ENCODE assay signal across 24 mouse cellular contexts in genomic region chr7:128979904-128980303, GRCm38 (mm10).
DNase-seq lines count a peak whose midpoint lies in the region; ATAC-seq and TF ChIP-seq lines count a peak whose summit lies in the region.
"Had no signal": no experiment of that assay in that cellular context is flagged by ENCODE, and none has a peak within 500 bp of the region (broad histone marks: within the 10 kb centered on the region; RNA-seq: fewer than 3 reads in every experiment).

No protein-coding gene starts in this region.

- H3K4me3 ChIP-seq in lung, postnatal 0 days (ENCODE audit: low read depth, low read length): no peak overlapping the region
- no peak overlapping the region for H3K4me3 ChIP-seq in intestine, postnatal 0 days (ENCODE audit: low read depth, low read length)
- no peak overlapping the region for H3K4me3 ChIP-seq in thymus, adult 2 months (ENCODE audit: control insufficient read depth, insufficient read depth, low read length)
- H3K4me3 ChIP-seq: embryonic facial prominence, embryonic 15.5 days; erythroblast, embryonic 14.5 days; forebrain, embryonic 10.5 days; gastrocnemius, adult 2 months; heart, embryonic 13.5 days; hindbrain, embryonic 12.5 days had no signal

- no peaks in the 10 kb centered on the region for H3K4me1 ChIP-seq in lung, postnatal 0 days (ENCODE audit: insufficient read depth, low read depth, low read length)
- no peaks in the 10 kb centered on the region for H3K4me1 ChIP-seq in intestine, postnatal 0 days (replicated peaks; ENCODE audit: control insufficient read depth, insufficient read depth, low read length)
- H3K4me1 ChIP-seq in thymus, adult 2 months (replicated peaks; ENCODE audit: control insufficient read depth, insufficient read depth, low read length): no peaks in the 10 kb centered on the region
- H3K4me1 ChIP-seq: embryonic facial prominence, embryonic 15.5 days; heart, embryonic 13.5 days had no signal

- no peak for TF ChIP-seq CTCF in lung, postnatal 0 days (IDR thresholded peaks at IDR 0.05)
- no peak for TF ChIP-seq CTCF in intestine, postnatal 0 days (IDR thresholded peaks at IDR 0.05; ENCODE audit: low read depth)
- TF ChIP-seq CTCF in thymus, adult 2 months (IDR thresholded peaks at IDR 0.05; ENCODE audit: borderline replicate concordance, control insufficient read depth, extremely low read depth, insufficient read depth, low read length, poor library complexity): no peak

- 0 out of 2 replicates have a peak, but pooled peaks have one; percentile 16 for ATAC-seq in lung, postnatal 0 days
- peak; percentile 65 for ATAC-seq in intestine, postnatal 0 days
- ATAC-seq: CD4-positive, CD25-positive, alpha-beta regulatory T cell, adult 4 months; forebrain, embryonic 14.5 days had no signal

- H3K27me3 ChIP-seq in lung, postnatal 0 days (replicated peaks; ENCODE audit: insufficient read depth, low read length): no peaks in the 10 kb centered on the region
- no peaks in the 10 kb centered on the region for H3K27me3 ChIP-seq in intestine, postnatal 0 days (replicated peaks; ENCODE audit: control insufficient read depth, insufficient read depth, low read length)
- no peaks in the 10 kb centered on the region for H3K27me3 ChIP-seq in thymus, adult 2 months (ENCODE audit: control insufficient read depth, insufficient read depth, low read length)
- H3K27me3 ChIP-seq: embryonic facial prominence, embryonic 15.5 days; heart, embryonic 13.5 days; hindbrain, embryonic 12.5 days had no signal

- no peak for TF ChIP-seq EP300 in lung, postnatal 0 days (IDR thresholded peaks at IDR 0.05)

- H3K9ac ChIP-seq in lung, postnatal 0 days (replicated peaks; ENCODE audit: low read depth): no peak overlapping the region
- H3K9ac ChIP-seq in intestine, postnatal 0 days (ENCODE audit: low read depth, low read length): no peak overlapping the region
- H3K9ac ChIP-seq: embryonic facial prominence, embryonic 15.5 days; heart, embryonic 13.5 days; hindbrain, embryonic 12.5 days had no signal

- WGBS in lung, postnatal 0 days: 53% methylated on average over 3 of the region's 4 CpGs
- WGBS in intestine, postnatal 0 days: 45% methylated on average over 4 of the region's 4 CpGs
- 80% methylated on average over 4 of the region's 4 CpGs for WGBS in thymus, adult 2 months

- DNase-seq in heart, adult 11 months: peak; percentile 12
- no peak for DNase-seq in heart, postnatal 10 days
- DNase-seq in lung, postnatal 0 days (ENCODE audit: low spot score): no peak
- DNase-seq in lung, postnatal 14 days: no peak
- no peak for DNase-seq in cerebellum, adult 18-20 months
- DNase-seq in thymus, adult 2 months: no peak
- DNase-seq: adrenal gland, postnatal 10 days; B cell, adult 2 months; cerebellum, adult 11-12 months; cerebellum, adult 9-11 months; cerebellum, postnatal 36 days; embryo, embryonic 11 days; gastrocnemius, adult 2 months; gastrocnemius, postnatal 25 days; heart, postnatal 4 days had no signal

- intact Hi-C loops in heart, postnatal 10 days (cut with DNase I): no loop called here

- H3K36me3 ChIP-seq in lung, postnatal 0 days (ENCODE audit: insufficient read depth, low read length): no peaks in the 10 kb centered on the region
- H3K36me3 ChIP-seq in intestine, postnatal 0 days (ENCODE audit: control insufficient read depth, insufficient read depth): no peaks in the 10 kb centered on the region
- no peaks in the 10 kb centered on the region for H3K36me3 ChIP-seq in thymus, adult 2 months (ENCODE audit: control insufficient read depth, insufficient read depth, low read length)
- H3K36me3 ChIP-seq: embryonic facial prominence, embryonic 15.5 days; forebrain, embryonic 10.5 days; G1E; heart, embryonic 13.5 days; hindbrain, embryonic 12.5 days had no signal

- H3K4me2 ChIP-seq in lung, postnatal 0 days (replicated peaks; ENCODE audit: low read depth, low read length): no peak overlapping the region
- no peak overlapping the region for H3K4me2 ChIP-seq in intestine, postnatal 0 days (replicated peaks; ENCODE audit: low read depth)
- H3K4me2 ChIP-seq: embryonic facial prominence, embryonic 15.5 days; heart, embryonic 13.5 days; hindbrain, embryonic 12.5 days had no signal

- no peak overlapping the region for H3K27ac ChIP-seq in lung, postnatal 0 days (ENCODE audit: low read length)
- H3K27ac ChIP-seq in intestine, postnatal 0 days (ENCODE audit: low read depth, low read length): no peak overlapping the region
- no peak overlapping the region for H3K27ac ChIP-seq in thymus, adult 2 months (ENCODE audit: control insufficient read depth, insufficient read depth, low read length)
- H3K27ac ChIP-seq: embryonic facial prominence, embryonic 15.5 days; forebrain, embryonic 10.5 days; gastrocnemius, adult 2 months; heart, embryonic 13.5 days; hindbrain, embryonic 12.5 days had no signal

- no peaks in the 10 kb centered on the region for H3K9me3 ChIP-seq in lung, postnatal 0 days (ENCODE audit: low read length)
- H3K9me3 ChIP-seq in intestine, postnatal 0 days (ENCODE audit: control insufficient read depth): no peaks in the 10 kb centered on the region
- H3K9me3 ChIP-seq: embryonic facial prominence, embryonic 15.5 days; forebrain, embryonic 10.5 days; heart, embryonic 13.5 days; hindbrain, embryonic 12.5 days had no signal

- TF ChIP-seq POLR2A in thymus, adult 2 months (IDR thresholded peaks at IDR 0.05; ENCODE audit: control insufficient read depth, extremely low read depth, insufficient read depth, low read length, poor library complexity): no peak
